Mouse (Mus musculus): ENCODE measurements around the gene Mex3d. TPM values are rescaled to one million over a fixed set of nuclear protein-coding genes. Genes with fewer than 3 reads are reported as not detected.

Mex3d gene
- polyA plus RNA-seq, 1 experiment from 2014 or later = 13.6 TPM

DNA sequence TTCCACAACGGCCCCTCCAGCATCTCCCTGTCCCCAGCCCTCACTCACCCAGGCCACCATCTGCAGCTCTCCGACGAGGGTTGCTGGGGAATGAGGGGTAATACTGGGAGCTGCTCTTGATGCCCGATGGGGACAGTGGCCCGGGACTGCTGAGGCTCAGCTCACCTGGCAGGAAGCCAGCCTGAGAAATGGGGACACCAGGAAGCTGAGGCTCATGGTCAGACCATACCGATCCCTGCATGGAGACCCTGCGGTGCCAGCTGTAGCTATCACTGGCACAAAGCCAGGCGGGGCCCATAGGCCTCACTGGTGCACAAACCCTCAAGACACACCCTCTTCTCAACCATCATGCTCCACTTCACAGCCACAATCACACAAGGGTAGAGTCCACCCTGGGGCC is 32.0 kb upstream of the Mex3d start:
- no peak overlapping the region for H3K27ac ChIP-seq (ENCODE audit: low read length)
- peaks cover 5% of the 10 kb centered on the region; the same call in 1 of the 2 replicates for H3K4me1 ChIP-seq (ENCODE audit: control insufficient read depth, insufficient read depth, low read length)
- no peak for ATAC-seq
- H3K27me3 ChIP-seq (ENCODE audit: control insufficient read depth, insufficient read depth, low read depth, low read length) = no peaks in the 10 kb centered on the region
- no peak overlapping the region for H3K9ac ChIP-seq (ENCODE audit: low read depth, low read length)
- H3K36me3 ChIP-seq (ENCODE audit: control insufficient read depth, insufficient read depth, low read length) = peaks cover 44% of the 10 kb centered on the region
- no peak overlapping the region for H3K4me2 ChIP-seq (ENCODE audit: low read length)
- no peaks in the 10 kb centered on the region for H3K9me3 ChIP-seq (replicated peaks; ENCODE audit: control insufficient read depth, low read length, poor library complexity, severe bottlenecking)
- H3K4me3 ChIP-seq (ENCODE audit: low read depth, low read length) = no peak overlapping the region
- 68% methylated on average over 8 of the region's 8 CpGs for WGBS

DNA sequence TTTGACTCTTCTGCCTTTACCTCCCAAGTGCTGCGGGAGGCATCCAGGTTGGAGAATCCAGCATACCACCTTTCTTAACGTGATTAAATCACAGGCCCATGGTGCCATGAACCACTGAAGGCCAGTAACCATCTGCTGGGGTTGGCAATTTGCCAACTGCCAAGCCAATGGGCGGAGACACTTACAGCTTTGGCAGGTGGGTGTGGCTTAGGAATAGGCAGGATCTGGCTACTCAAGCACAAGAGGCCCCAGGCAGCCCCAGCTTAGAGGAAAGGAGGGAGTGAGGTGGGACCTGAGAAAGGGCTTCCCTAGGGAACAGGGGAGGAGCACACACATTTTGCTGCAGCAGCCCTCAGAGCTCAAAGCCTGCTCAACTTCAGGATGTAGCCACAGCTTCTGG is 30.9 kb upstream of the Mex3d start:
- WGBS = 39% methylated on average over 3 of the region's 3 CpGs
- Histone ChIP-seq H3K4me3 (ENCODE audit: low read depth, low read length) (no peak overlapping the region), H3K4me2 (ENCODE audit: low read length) (no peak overlapping the region), H3K9ac (ENCODE audit: low read depth, low read length) (no peak overlapping the region), H3K27ac (ENCODE audit: low read length) (no peak overlapping the region), H3K4me1 (ENCODE audit: control insufficient read depth, insufficient read depth, low read length) (peaks cover 5% of the 10 kb centered on the region; the same call in 1 of the 2 replicates), H3K36me3 (ENCODE audit: control insufficient read depth, insufficient read depth, low read length) (peaks cover 49% of the 10 kb centered on the region), H3K9me3 (replicated peaks; ENCODE audit: control insufficient read depth, low read length, poor library complexity, severe bottlenecking) (no peaks in the 10 kb centered on the region), H3K27me3 (ENCODE audit: control insufficient read depth, insufficient read depth, low read depth, low read length) (no peaks in the 10 kb centered on the region)
- no peak for ATAC-seq

DNA sequence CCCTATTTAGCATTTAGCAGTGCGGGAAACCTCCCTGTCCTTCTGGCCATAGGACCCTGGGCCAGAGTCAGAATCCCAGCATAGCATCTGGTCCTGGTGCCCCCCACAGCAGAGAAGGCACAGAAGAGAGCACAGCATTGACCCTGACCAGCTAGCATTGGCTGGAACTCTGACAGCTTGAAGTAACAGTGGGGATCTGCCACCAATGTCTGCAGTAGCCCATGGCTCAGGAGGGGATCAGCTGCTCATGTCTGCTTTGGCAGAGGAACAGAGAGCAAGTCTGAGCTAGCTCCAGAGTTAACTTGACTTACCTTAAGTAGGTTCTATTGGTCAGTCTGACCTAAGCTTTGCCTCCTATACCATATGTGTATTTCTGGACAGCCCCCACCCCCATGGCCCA is 30.4 kb upstream of the Mex3d start:
- H3K27ac ChIP-seq (ENCODE audit: low read length) = no peak overlapping the region
- H3K4me3 ChIP-seq (ENCODE audit: low read depth, low read length) = no peak overlapping the region
- H3K4me1 ChIP-seq (ENCODE audit: control insufficient read depth, insufficient read depth, low read length) = peaks cover 5% of the 10 kb centered on the region; the same call in 1 of the 2 replicates
- H3K4me2 ChIP-seq (ENCODE audit: low read length) = no peak overlapping the region
- ATAC-seq = no peak
- WGBS = 94% methylated on average over 1 of the region's 1 CpGs
- H3K36me3 ChIP-seq (ENCODE audit: control insufficient read depth, insufficient read depth, low read length) = peaks cover 53% of the 10 kb centered on the region
- H3K27me3 ChIP-seq (ENCODE audit: control insufficient read depth, insufficient read depth, low read depth, low read length) = no peaks in the 10 kb centered on the region
- H3K9me3 ChIP-seq (replicated peaks; ENCODE audit: control insufficient read depth, low read length, poor library complexity, severe bottlenecking) = no peaks in the 10 kb centered on the region
- no peak overlapping the region for H3K9ac ChIP-seq (ENCODE audit: low read depth, low read length)

DNA sequence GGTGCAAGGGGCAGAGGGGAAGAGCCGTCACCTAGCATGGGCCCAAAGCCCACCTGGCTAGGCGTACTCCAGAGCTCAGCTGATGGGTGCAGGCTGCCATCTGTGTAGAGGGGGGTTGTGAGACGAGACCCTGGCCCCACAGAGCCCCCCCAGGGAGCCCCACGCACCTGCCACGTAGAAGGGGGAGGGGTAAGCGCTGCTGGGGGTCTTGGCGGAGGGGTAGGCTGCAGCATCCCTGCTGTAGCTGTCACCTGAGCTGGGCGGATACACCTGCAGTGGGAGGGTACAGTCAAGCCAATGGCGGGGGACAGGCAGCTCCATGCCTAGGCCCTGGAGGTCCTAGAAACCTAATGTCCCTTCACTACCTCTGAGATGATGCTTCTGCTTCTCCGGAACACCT is 29.9 kb upstream of the Mex3d start:
- H3K27ac ChIP-seq (ENCODE audit: low read length) = no peak overlapping the region
- H3K4me3 ChIP-seq (ENCODE audit: low read depth, low read length) = no peak overlapping the region
- peaks cover 57% of the 10 kb centered on the region for H3K36me3 ChIP-seq (ENCODE audit: control insufficient read depth, insufficient read depth, low read length)
- H3K9me3 ChIP-seq (replicated peaks; ENCODE audit: control insufficient read depth, low read length, poor library complexity, severe bottlenecking) = no peaks in the 10 kb centered on the region
- no peak overlapping the region for H3K9ac ChIP-seq (ENCODE audit: low read depth, low read length)
- no peak overlapping the region for H3K4me2 ChIP-seq (ENCODE audit: low read length)
- H3K4me1 ChIP-seq (ENCODE audit: control insufficient read depth, insufficient read depth, low read length) = peaks cover 5% of the 10 kb centered on the region; the same call in 1 of the 2 replicates
- 88% methylated on average over 10 of the region's 10 CpGs for WGBS
- no peaks in the 10 kb centered on the region for H3K27me3 ChIP-seq (ENCODE audit: control insufficient read depth, insufficient read depth, low read depth, low read length)
- no peak for ATAC-seq

DNA sequence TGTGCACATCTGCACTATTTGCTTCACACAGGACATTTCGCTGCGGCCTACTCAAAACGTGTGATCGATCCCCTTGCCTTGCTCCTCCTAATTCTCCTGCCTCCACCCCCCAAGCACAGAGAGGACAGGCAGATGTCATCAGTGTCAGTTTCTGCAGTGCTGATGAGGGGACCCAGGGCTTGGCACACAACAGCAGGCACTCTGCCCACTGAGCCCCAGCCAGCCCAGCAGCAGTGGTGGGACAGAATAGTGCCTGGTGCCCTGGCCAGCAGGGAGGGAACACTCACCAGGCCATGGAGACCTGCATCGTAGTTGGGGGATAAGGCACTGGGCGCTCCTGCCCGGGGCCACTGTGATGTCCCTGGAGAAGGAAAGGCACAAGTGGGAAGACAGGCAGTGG is 28.1 kb upstream of the Mex3d start:
- H3K27me3 ChIP-seq (ENCODE audit: control insufficient read depth, insufficient read depth, low read depth, low read length) = no peaks in the 10 kb centered on the region
- no peak overlapping the region for H3K4me2 ChIP-seq (ENCODE audit: low read length)
- H3K27ac ChIP-seq (ENCODE audit: low read length) = no peak overlapping the region
- H3K4me1 ChIP-seq (ENCODE audit: control insufficient read depth, insufficient read depth, low read length) = peaks cover 5% of the 10 kb centered on the region; the same call in 1 of the 2 replicates
- no peak for ATAC-seq
- no peaks in the 10 kb centered on the region for H3K9me3 ChIP-seq (replicated peaks; ENCODE audit: control insufficient read depth, low read length, poor library complexity, severe bottlenecking)
- 94% methylated on average over 7 of the region's 7 CpGs for WGBS
- no peak overlapping the region for H3K9ac ChIP-seq (ENCODE audit: low read depth, low read length)
- H3K36me3 ChIP-seq (ENCODE audit: control insufficient read depth, insufficient read depth, low read length) = peaks cover 67% of the 10 kb centered on the region
- no peak overlapping the region for H3K4me3 ChIP-seq (ENCODE audit: low read depth, low read length)

DNA sequence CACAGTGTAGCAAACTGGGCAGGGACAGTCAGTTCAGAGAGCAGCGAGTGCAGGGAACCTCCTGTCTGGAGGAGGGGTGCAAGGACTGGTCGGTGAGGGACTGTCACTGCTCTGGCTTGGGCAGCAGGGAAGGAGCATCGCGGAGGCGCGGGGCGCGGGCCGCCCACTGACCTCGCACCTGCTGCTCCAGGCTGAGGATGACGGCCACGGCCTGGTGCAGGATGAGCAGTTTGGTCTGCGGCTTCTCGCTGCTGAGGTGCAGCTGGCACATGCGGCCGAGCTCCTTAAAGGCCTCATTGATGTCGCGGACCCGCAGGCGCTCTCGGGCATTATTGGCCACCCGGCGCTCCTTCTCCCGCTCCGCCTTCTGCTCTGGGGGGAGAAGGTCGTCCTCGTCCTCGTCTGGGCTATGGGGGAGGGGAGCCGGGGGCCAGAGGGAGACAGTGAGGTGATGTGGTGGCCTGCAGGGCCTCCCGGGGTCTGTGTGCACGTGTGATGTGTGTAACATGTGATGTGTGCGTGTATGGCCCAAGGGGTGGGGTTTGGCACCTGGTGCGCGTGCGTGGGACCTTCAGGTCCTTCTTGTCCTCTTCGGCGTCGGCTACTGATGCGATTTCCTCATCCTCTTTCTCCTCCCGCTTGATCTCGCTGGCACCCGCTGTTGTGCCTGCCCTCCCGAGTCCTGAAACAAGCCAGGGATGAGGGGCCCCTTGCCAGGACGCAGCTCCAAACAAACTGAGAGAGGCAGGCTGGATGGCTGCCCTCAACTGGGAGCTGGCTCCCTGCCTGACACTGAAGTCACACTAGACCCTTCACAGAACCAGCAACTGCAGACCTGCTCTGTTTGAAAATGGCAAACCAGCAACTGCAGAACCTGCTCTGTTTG is 25.4 kb upstream of the Mex3d start:
- H3K27ac ChIP-seq (ENCODE audit: low read length) = peak overlapping the region; percentile 48; the same call in 1 of the 2 replicates
- no peak overlapping the region for H3K4me3 ChIP-seq (ENCODE audit: low read depth, low read length)
- 0 out of 2 replicates have a peak, but pooled peaks have one; percentile 6 for ATAC-seq
- peaks cover 68% of the 10 kb centered on the region for H3K36me3 ChIP-seq (ENCODE audit: control insufficient read depth, insufficient read depth, low read length)
- H3K4me2 ChIP-seq (ENCODE audit: low read length) = no peak overlapping the region
- H3K9me3 ChIP-seq (replicated peaks; ENCODE audit: control insufficient read depth, low read length, poor library complexity, severe bottlenecking) = no peaks in the 10 kb centered on the region
- H3K9ac ChIP-seq (ENCODE audit: low read depth, low read length) = no peak overlapping the region
- H3K27me3 ChIP-seq (ENCODE audit: control insufficient read depth, insufficient read depth, low read depth, low read length) = no peaks in the 10 kb centered on the region
- 78% methylated on average over 43 of the region's 44 CpGs for WGBS
- H3K4me1 ChIP-seq (ENCODE audit: control insufficient read depth, insufficient read depth, low read length) = no peaks in the 10 kb centered on the region

DNA sequence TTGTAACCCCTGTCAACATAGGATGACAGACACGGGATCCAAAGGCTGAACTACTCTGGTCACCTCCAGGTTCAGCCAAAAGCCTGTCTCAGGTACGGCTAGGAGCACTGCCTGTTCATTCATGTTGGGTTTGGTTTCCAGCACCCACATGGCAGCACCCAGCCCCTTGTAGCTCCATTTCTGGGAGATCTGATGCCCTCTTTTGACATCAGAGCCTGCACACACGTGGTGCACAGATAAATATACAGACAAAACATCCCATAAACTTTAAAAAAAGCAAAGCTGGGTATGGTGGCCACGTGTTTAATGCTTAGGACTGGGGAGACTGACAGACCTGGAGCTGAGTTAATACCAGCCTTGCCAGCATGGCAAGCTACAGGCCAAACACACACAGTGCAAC is 20.5 kb upstream of the Mex3d start:
- H3K27me3 ChIP-seq (ENCODE audit: control insufficient read depth, insufficient read depth, low read depth, low read length) = no peaks in the 10 kb centered on the region
- no peak for ATAC-seq
- H3K4me3 ChIP-seq (ENCODE audit: low read depth, low read length) = no peak overlapping the region
- no peak overlapping the region for H3K27ac ChIP-seq (ENCODE audit: low read length)
- peaks cover 23% of the 10 kb centered on the region for H3K4me1 ChIP-seq (ENCODE audit: control insufficient read depth, insufficient read depth, low read length)
- 51% methylated on average over 4 of the region's 4 CpGs for WGBS
- H3K36me3 ChIP-seq (ENCODE audit: control insufficient read depth, insufficient read depth, low read length) = peaks cover 37% of the 10 kb centered on the region
- no peaks in the 10 kb centered on the region for H3K9me3 ChIP-seq (replicated peaks; ENCODE audit: control insufficient read depth, low read length, poor library complexity, severe bottlenecking)
- no peak overlapping the region for H3K9ac ChIP-seq (ENCODE audit: low read depth, low read length)
- no peak overlapping the region for H3K4me2 ChIP-seq (ENCODE audit: low read length)

DNA sequence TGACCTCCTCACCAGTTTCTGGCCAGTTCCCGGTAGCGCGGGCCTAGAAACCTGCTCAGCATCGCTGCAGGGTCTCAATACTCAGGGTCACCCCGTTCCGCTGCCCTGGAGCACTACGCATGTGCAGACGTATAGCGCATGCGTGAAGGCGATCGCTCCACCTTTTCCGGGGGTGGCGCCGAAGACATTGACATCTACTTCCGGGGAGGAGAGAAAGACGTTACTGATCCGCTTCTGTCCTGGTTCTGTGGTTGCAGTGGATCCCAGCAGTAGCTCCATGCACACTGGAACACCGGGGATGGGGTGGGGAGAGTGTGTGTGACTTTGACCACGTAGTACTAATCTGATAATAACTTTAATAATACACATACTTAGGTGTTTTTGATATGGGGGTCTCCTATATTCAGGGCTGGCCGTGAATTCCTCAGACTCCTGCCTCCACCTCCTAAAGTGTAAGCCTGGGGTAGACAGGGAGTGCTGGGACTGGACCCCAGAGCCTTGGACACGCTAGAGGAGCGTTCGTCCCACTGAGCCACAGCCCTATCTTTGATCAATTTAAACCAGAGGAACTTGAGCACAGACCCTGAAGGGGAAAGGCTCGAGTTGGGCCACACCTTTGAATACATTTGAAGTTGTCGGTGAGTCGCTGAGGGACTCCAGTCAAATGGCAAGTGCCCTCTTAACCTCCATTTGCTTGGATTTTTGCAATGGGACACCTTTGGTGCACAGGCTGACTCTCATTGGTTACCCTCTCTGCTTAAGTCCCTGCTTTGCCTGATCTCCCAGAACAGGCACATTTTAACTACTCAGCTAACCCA is 19.4 kb upstream of the Mex3d start, which contains the start of gene Uqcr11:
Gene Uqcr11, minus strand, starts transcription at position 147 of the 818 bp plus-strand sequence.
- peak; percentile 83 for ATAC-seq
- peak within 1 kb of the TSS; percentile 98 for H3K4me2 ChIP-seq (ENCODE audit: low read length)
- peak within 1 kb of the TSS; percentile 87 for H3K9ac ChIP-seq (ENCODE audit: low read depth, low read length)
- peaks cover 23% of the 10 kb centered on the region for H3K4me1 ChIP-seq (ENCODE audit: control insufficient read depth, insufficient read depth, low read length)
- no peaks in the 10 kb centered on the region for H3K27me3 ChIP-seq (ENCODE audit: control insufficient read depth, insufficient read depth, low read depth, low read length)
- WGBS = 2% methylated on average over 27 of the region's 27 CpGs
- H3K36me3 ChIP-seq (ENCODE audit: control insufficient read depth, insufficient read depth, low read length) = peaks cover 36% of the 10 kb centered on the region
- H3K9me3 ChIP-seq (replicated peaks; ENCODE audit: control insufficient read depth, low read length, poor library complexity, severe bottlenecking) = no peaks in the 10 kb centered on the region
- H3K4me3 ChIP-seq (ENCODE audit: low read depth, low read length) = peak within 1 kb of the TSS; percentile 90
- peak within 1 kb of the TSS; percentile 79 for H3K27ac ChIP-seq (ENCODE audit: low read length)

Data from midbrain, embryonic 16.5 days (tissue).